Mouse (Mus musculus) ES-Bruce4 (cell line): ENCODE data around the gene Pak4. TPM values are rescaled to one million over a fixed set of nuclear protein-coding genes. Genes with fewer than 3 reads are reported as not detected.
"Not testable (repeated sequence)": the region's sequence is repeated elsewhere in the genome, so short reads cannot be mapped to it uniquely, and the experiment has no call there.

Source experiments
- H3K27ac ChIP-seq: 2 replicates; pipeline ENCODE4 v1.5.1; 2012; ENCODE audit warnings: low read length, inconsistent platforms; ENCODE audit not compliant: insufficient read depth
- H3K27me3 ChIP-seq: 2 replicates; pipeline ENCODE4 v1.6.1; 2012; ENCODE audit warnings: mild to moderate bottlenecking, low read length, inconsistent platforms; ENCODE audit not compliant: control insufficient read depth, poor library complexity, insufficient read depth, severe bottlenecking
- H3K36me3 ChIP-seq: 2 replicates; pipeline ENCODE4 v1.6.1; 2012; ENCODE audit warnings: inconsistent platforms, mild to moderate bottlenecking, low read length, moderate library complexity; ENCODE audit not compliant: control insufficient read depth, poor library complexity, insufficient read depth, severe bottlenecking
- H3K4me1 ChIP-seq: one replicate; pipeline ENCODE4 v1.8.1; 2011; ENCODE audit warnings: low read length; ENCODE audit not compliant: control insufficient read depth, insufficient read depth
- H3K4me3 ChIP-seq: 2 replicates; pipeline ENCODE4 v1.5.1; 2011; ENCODE audit warnings: low read depth, mild to moderate bottlenecking, low read length
- H3K9ac ChIP-seq: 2 replicates; pipeline ENCODE4 v1.6.1; 2012; ENCODE audit warnings: low read depth, mild to moderate bottlenecking, inconsistent platforms; ENCODE audit not compliant: poor library complexity, severe bottlenecking
- H3K9me3 ChIP-seq: replicated peaks from 2 replicates; pipeline ENCODE4 v1.6.1; 2012; ENCODE audit warnings: mild to moderate bottlenecking, low read length, inconsistent platforms; ENCODE audit not compliant: control insufficient read depth, poor library complexity, insufficient read depth, severe bottlenecking
- CTCF ChIP-seq: IDR thresholded peaks from one replicate; pipeline ENCODE4 v1.8.1; 2011; ENCODE audit warnings: low read depth, low read length
- EP300 ChIP-seq: IDR thresholded peaks from 2 replicates; pipeline ENCODE4 v1.6.1; 2011; ENCODE audit warnings: low read depth, low read length; ENCODE audit not compliant: insufficient read depth
- POLR2A ChIP-seq: IDR thresholded peaks from one replicate; pipeline ENCODE4 v1.8.1; 2011; ENCODE audit warnings: low read length; ENCODE audit not compliant: insufficient read depth
- polyA plus RNA-seq: library from polyadenylated mRNA; stranded (reverse); fragments of >200 nt; gene quantifications from 2 replicates; pipeline ENCODE4 v1.2.4, GENCODE M21; 2011; ENCODE audit warnings: low read depth; ENCODE audit not compliant: missing spikeins, insufficient read depth, insufficient read length

The Pak4 gene
- polyA plus RNA-seq, 1 experiment = 64.4 TPM

DNA sequence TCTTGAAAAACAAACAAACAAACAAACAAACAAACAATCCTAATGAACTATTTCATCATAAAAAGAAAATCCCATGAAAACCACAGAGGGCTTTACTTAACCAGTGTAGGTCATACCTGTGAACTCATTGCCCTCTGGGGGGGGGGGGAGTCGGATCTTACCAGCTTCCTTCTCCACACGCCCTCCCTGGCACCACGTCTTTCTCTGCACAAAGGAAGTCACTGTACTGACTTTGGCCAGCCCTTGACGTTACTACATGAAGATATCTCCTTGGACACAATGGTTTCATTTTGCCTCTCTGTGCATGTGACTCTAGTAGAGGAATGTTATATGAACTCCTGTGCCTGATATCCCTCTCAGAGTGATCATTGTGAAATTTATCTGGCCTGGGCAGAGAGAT lies 36.1 kb upstream of the Pak4 start:
- H3K27ac ChIP-seq = no peak overlapping the region
- H3K27me3 ChIP-seq = no peaks in the 10 kb centered on the region
- H3K36me3 ChIP-seq = no peaks in the 10 kb centered on the region
- H3K9ac ChIP-seq = no peak overlapping the region
- H3K4me1 ChIP-seq = peaks cover 1% of the 10 kb centered on the region
- no peak for TF ChIP-seq POLR2A
- TF ChIP-seq CTCF = no peak
- no peak for TF ChIP-seq EP300
- no peaks in the 10 kb centered on the region for H3K9me3 ChIP-seq
- no peak overlapping the region for H3K4me3 ChIP-seq

DNA sequence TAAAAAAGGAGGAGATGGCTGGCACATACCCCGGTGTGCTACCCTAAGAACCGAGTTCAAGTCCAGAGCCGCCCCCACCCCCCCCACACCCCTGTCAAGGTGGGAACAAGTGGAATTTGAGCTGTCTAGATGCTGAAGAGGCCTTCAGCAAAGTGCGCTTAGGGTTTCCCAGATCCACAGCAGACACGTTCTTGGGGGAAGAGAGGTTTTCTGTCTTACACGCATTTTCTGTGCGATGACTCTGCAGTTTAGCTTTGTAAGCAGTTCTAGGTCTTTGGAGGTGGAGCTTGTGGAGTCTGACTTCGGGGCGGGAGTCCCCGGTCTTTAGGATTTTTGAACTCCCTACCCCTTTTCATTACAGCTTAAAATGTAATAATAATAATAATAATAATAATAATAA lies 33.1 kb upstream of the Pak4 start, which contains the start of gene Acp7:
TSS of gene Acp7 (minus strand) at position 260 of the 400 bp plus-strand sequence.
- Histone ChIP-seq H3K27me3 (no peaks in the 10 kb centered on the region), H3K9me3 (no peaks in the 10 kb centered on the region), H3K36me3 (no peaks in the 10 kb centered on the region), H3K4me1 (no peaks in the 10 kb centered on the region), H3K27ac (no peak within 1 kb of the TSS), H3K4me3 (peak within 1 kb of the TSS; percentile 45), H3K9ac (peak within 1 kb of the TSS; percentile 42; the same call in 1 of the 2 replicates)
- TF ChIP-seq CTCF (no peak), EP300 (no peak), POLR2A (no peak)

DNA sequence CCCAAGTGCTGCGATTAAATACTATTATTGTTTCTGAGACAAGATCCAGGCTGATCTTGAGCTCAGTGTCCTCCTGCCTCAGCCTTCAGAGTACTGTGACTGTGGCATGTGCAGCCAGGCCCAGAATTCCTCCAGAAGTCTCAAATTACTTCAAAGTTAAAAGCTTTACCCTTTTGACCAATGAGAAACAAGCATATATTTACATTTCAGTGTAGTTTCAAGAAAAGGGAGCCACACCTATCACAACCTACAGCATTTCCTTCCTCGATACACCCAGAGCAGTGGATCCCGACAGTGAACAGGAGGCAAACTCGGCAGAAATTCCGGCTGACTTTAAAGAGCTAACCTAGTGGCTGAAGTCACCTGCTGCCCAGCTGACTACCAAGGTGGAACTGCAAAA lies 26.8 kb upstream of the Pak4 start:
- no peaks in the 10 kb centered on the region for H3K27me3 ChIP-seq
- peak overlapping the region; percentile 37 for H3K27ac ChIP-seq
- TF ChIP-seq EP300 (no peak), POLR2A (no peak), CTCF (no peak)
- no peaks in the 10 kb centered on the region for H3K4me1 ChIP-seq
- no peaks in the 10 kb centered on the region; the same call in 1 of the 2 replicates for H3K9me3 ChIP-seq
- H3K9ac ChIP-seq = no peak overlapping the region
- no peaks in the 10 kb centered on the region for H3K36me3 ChIP-seq
- no peak overlapping the region for H3K4me3 ChIP-seq

DNA sequence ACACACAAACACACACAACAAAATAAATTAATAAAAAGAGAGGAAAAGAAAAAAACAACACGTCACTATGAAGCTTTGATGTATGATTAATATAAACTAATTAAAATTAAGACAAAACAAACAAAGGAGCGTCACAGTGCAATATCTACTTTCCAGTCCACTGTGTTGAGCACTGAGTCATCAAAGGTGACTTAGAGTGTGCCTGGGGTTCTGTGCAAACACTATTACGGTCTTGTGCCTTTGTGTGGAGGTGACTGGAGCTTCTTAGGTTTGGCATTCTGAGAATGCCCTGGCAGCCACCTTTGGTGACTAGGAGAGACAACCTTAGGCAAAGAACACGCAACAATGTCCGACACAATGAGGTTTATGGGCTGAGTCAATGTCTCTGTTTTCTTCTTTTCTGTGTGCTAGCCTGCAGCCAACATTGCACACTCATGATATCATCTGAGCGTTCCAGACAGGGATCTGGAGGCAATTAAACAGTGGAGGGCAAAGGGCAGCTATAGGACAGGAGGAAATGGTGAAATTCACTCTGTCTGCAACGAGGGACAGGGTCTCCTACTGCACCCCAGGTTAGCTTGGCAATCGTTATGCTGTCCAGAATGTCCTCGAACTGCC lies 21.2 kb upstream of the Pak4 start:
- Histone ChIP-seq H3K9ac (no peak overlapping the region), H3K4me1 (no peaks in the 10 kb centered on the region), H3K4me3 (no peak overlapping the region), H3K27me3 (no peaks in the 10 kb centered on the region), H3K36me3 (no peaks in the 10 kb centered on the region), H3K27ac (no peak overlapping the region), H3K9me3 (no peaks in the 10 kb centered on the region; the same call in 1 of the 2 replicates)
- TF ChIP-seq CTCF (no peak), EP300 (no peak), POLR2A (no peak)

DNA sequence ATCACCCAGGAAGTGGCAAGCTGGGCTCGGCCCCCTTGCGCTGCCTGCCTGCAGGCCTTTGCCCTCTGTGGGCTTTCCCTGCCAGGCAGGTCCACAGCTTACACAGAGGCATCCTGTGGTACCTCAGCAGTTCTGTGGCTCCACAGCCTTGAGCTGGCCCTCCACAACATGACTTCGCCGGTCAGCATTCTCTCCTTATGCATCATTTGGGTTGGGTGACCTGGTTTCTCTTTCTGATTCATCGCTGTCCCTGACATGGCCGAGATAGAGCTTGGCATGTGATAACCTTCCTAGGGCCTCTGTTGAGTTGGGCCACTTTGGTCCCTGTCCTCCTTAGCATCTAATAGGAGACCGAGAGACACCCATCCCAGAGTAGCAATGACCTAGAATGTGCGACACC lies 8.0 kb upstream of the Pak4 start:
- H3K4me1 ChIP-seq = no peaks in the 10 kb centered on the region
- no peaks in the 10 kb centered on the region for H3K36me3 ChIP-seq
- no peak overlapping the region for H3K4me3 ChIP-seq
- no peak for TF ChIP-seq EP300
- no peak for TF ChIP-seq CTCF
- no peak overlapping the region for H3K9ac ChIP-seq
- no peaks in the 10 kb centered on the region for H3K27me3 ChIP-seq
- H3K9me3 ChIP-seq = no peaks in the 10 kb centered on the region
- no peak overlapping the region for H3K27ac ChIP-seq

DNA sequence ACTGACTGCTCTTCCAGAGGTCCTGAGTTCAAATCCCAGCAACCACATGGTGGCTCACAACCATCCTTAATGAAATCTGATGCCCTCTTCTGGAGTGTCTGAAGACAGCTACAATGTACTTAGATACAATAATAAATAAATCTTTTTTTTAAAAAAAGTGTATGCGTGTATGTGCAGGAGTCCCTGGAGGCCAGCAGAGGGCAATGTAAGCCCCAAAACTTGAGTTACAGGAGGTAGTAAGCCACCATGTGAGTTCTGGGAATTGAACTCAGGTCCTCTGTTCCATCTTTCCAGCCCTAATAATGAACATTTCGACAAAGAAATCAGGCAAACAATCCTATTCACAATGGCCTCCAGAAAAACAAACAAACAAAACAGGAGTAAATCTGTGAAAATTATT lies 5.8 kb upstream of the Pak4 start:
- H3K9ac ChIP-seq, H3K4me3 ChIP-seq, H3K4me1 ChIP-seq, H3K27ac ChIP-seq, H3K27me3 ChIP-seq, H3K36me3 ChIP-seq, H3K9me3 ChIP-seq: not testable (repeated sequence)
- peak; percentile 41 for TF ChIP-seq CTCF
